Mouse (Mus musculus) spleen, postnatal 14 days (tissue): ENCODE data around the gene Spats2.

Experiments
- DNase-seq, 2 experiments: peaks; one replicate each; pipeline ENCODE4 v3.0.0; 2021 to 2022; ENCODE audit warnings: low spot score in 2 of 2

The Spats2 gene

GRCm38 (mm10) chr15:99259167-99259729 is 133.5 kb downstream of the Spats2 start:
- DNase-seq: no peak

- DNase-seq: peak; percentile 33 to 42
Measured at GRCm38 (mm10) chr15:99259730-99260252, 134.1 kb downstream of the Spats2 start.

GRCm38 (mm10) chr15:99262702-99263101 is 137.0 kb downstream of the Spats2 start:
- no peak for DNase-seq
